Mouse (Mus musculus) liver, adult 2 months (tissue): ENCODE results near the gene Rapgef2. TPM values are rescaled to one million over a fixed set of nuclear protein-coding genes. Genes with fewer than 3 reads are reported as not detected.
A peak's percentile ranks its signal among the peaks of the same experiment; 100 is the strongest.

Source experiments
- DNase-seq: peaks from one replicate; pipeline ENCODE4 v3.0.0-alpha.2; 2011; ENCODE audit warnings: low read depth, low spot score; ENCODE audit errors: extremely low read depth
- H3K27ac ChIP-seq: fragments of 200-500 bp; replicated peaks from 2 replicates; pipeline ENCODE4 v1.5.1; 2012; ENCODE audit warnings: low read depth, mild to moderate bottlenecking, control low read depth, inconsistent platforms, low read length; ENCODE audit not compliant: insufficient read depth
- H3K27me3 ChIP-seq: fragments of 200-500 bp; 2 replicates; pipeline ENCODE4 v1.6.1; 2012; ENCODE audit warnings: mild to moderate bottlenecking, moderate library complexity, low read length, inconsistent platforms; ENCODE audit not compliant: control insufficient read depth, insufficient read depth
- H3K36me3 ChIP-seq: fragments of 200-500 bp; 2 replicates; pipeline ENCODE4 v1.6.1; 2012; ENCODE audit warnings: low read length, inconsistent platforms; ENCODE audit not compliant: control insufficient read depth, insufficient read depth
- H3K4me1 ChIP-seq: fragments of 200-500 bp; 2 replicates; pipeline ENCODE4 v1.6.1; 2011; ENCODE audit warnings: low read length; ENCODE audit not compliant: control insufficient read depth, insufficient read depth
- H3K4me3 ChIP-seq: fragments of 200-500 bp; 2 replicates; pipeline ENCODE4 v1.5.1; 2011; ENCODE audit warnings: low read depth, mild to moderate bottlenecking, control low read depth, low read length, moderate library complexity; ENCODE audit not compliant: insufficient read depth
- H3K79me2 ChIP-seq: fragments of 200-500 bp; 2 replicates; pipeline ENCODE4 v1.6.1; 2012; ENCODE audit warnings: inconsistent platforms, mild to moderate bottlenecking, low read length, moderate library complexity; ENCODE audit not compliant: control insufficient read depth, insufficient read depth
- H3K9ac ChIP-seq: fragments of 200-500 bp; 2 replicates; pipeline ENCODE4 v1.6.1; 2012; ENCODE audit warnings: low read depth, mild to moderate bottlenecking, control low read depth, inconsistent platforms, low read length
- CTCF ChIP-seq: fragments of 200-500 bp; IDR thresholded peaks from 2 replicates; pipeline ENCODE4 v1.5.1; 2011; ENCODE audit warnings: low read depth, low read length, control low read depth
- POLR2A ChIP-seq: fragments of 200-500 bp; IDR thresholded peaks from 2 replicates; pipeline ENCODE4 v1.6.1; 2011; ENCODE audit warnings: low read length, control low read depth; ENCODE audit not compliant: insufficient read depth; ENCODE audit errors: extremely low read depth
- WGBS: fragments of 180-500 bp; shearing (Covaris S2); methylation state at CpG from one replicate; pipeline ENCODE4 v1.1.7; 2018; 5-methylcytosine and 5-hydroxymethylcytosine counted together
- polyA plus RNA-seq: library from polyadenylated mRNA; depleted of rRNA; stranded (reverse); fragments of >200 nt; gene quantifications from 2 replicates; pipeline ENCODE4 v1.2.3, GENCODE M21; 2012
- total RNA-seq: library from RNA; depleted of rRNA; stranded (reverse); fragments of >200 nt; gene quantifications from 2 replicates; pipeline ENCODE4 v1.2.3, GENCODE M21; 2014

Gene Rapgef2
- total and polyA plus RNA-seq, 2 experiments = 4.2 to 15.3 TPM

GRCm38 (mm10) chr3:79028153-79028878, 258.0 kb downstream of the Rapgef2 start:
- Histone ChIP-seq H3K27me3 (no peaks in the 10 kb centered on the region), H3K79me2 (no peaks in the 10 kb centered on the region), H3K9ac (no peak overlapping the region), H3K36me3 (no peaks in the 10 kb centered on the region), H3K4me1 (no peaks in the 10 kb centered on the region), H3K27ac (no peak overlapping the region), H3K4me3 (no peak overlapping the region)
- WGBS = 62% methylated on average over 14 of the region's 14 CpGs
- no peak for DNase-seq
- TF ChIP-seq POLR2A = no peak
- no peak for TF ChIP-seq CTCF

GRCm38 (mm10) chr3:79025983-79026382, 260.3 kb downstream of the Rapgef2 start:
- H3K27ac ChIP-seq = no peak overlapping the region
- WGBS = 73% methylated on average over 3 of the region's 3 CpGs

GRCm38 (mm10) chr3:79023735-79024328, 262.5 kb downstream of the Rapgef2 start:
- DNase-seq = no peak
- no peak overlapping the region for H3K4me3 ChIP-seq
- H3K27ac ChIP-seq = no peak overlapping the region
- H3K36me3 ChIP-seq = no peaks in the 10 kb centered on the region
- TF ChIP-seq POLR2A (no peak), CTCF (no peak)
- H3K27me3 ChIP-seq = no peaks in the 10 kb centered on the region
- WGBS = 91% methylated on average over 6 of the region's 6 CpGs
- H3K9ac ChIP-seq = no peak overlapping the region
- H3K4me1 ChIP-seq = no peaks in the 10 kb centered on the region
- no peaks in the 10 kb centered on the region for H3K79me2 ChIP-seq

More at GRCm38 (mm10) chr3:79025983-79026382, 260.3 kb downstream of the Rapgef2 start:
- Histone ChIP-seq H3K9ac (no peak overlapping the region), H3K4me3 (no peak overlapping the region), H3K27me3 (no peaks in the 10 kb centered on the region), H3K4me1 (no peaks in the 10 kb centered on the region), H3K36me3 (no peaks in the 10 kb centered on the region), H3K79me2 (no peaks in the 10 kb centered on the region)
- DNase-seq = peak; percentile 7
- TF ChIP-seq POLR2A (no peak), CTCF (no peak)

GRCm38 (mm10) chr3:79022690-79023089, 263.6 kb downstream of the Rapgef2 start:
- DNase-seq = no peak
- WGBS = 90% methylated on average over 4 of the region's 4 CpGs
- no peak overlapping the region for H3K27ac ChIP-seq

GRCm38 (mm10) chr3:79017440-79017839, 268.9 kb downstream of the Rapgef2 start:
- H3K4me3 ChIP-seq = no peak overlapping the region
- no peaks in the 10 kb centered on the region for H3K36me3 ChIP-seq
- H3K27me3 ChIP-seq = no peaks in the 10 kb centered on the region
- H3K4me1 ChIP-seq = no peaks in the 10 kb centered on the region
- TF ChIP-seq POLR2A (no peak), CTCF (no peak)
- H3K9ac ChIP-seq = no peak overlapping the region
- no peak overlapping the region for H3K27ac ChIP-seq
- DNase-seq = no peak
- 67% methylated on average over 4 of the region's 4 CpGs for WGBS
- no peaks in the 10 kb centered on the region for H3K79me2 ChIP-seq

More at GRCm38 (mm10) chr3:79022690-79023089, 263.6 kb downstream of the Rapgef2 start:
- Histone ChIP-seq H3K9ac (no peak overlapping the region), H3K4me3 (no peak overlapping the region), H3K36me3 (no peaks in the 10 kb centered on the region), H3K4me1 (no peaks in the 10 kb centered on the region), H3K27me3 (no peaks in the 10 kb centered on the region), H3K79me2 (no peaks in the 10 kb centered on the region)
- TF ChIP-seq CTCF (no peak), POLR2A (no peak)

GRCm38 (mm10) chr3:79016830-79017229, 269.5 kb downstream of the Rapgef2 start:
- Histone ChIP-seq H3K9ac (no peak overlapping the region), H3K4me3 (no peak overlapping the region), H3K27me3 (no peaks in the 10 kb centered on the region), H3K4me1 (no peaks in the 10 kb centered on the region), H3K79me2 (no peaks in the 10 kb centered on the region), H3K36me3 (no peaks in the 10 kb centered on the region), H3K27ac (no peak overlapping the region)
- no peak for DNase-seq
- 82% methylated on average over 9 of the region's 9 CpGs for WGBS
- no peak for TF ChIP-seq POLR2A
- TF ChIP-seq CTCF = no peak
